Mouse (Mus musculus) cerebellum, adult 11-12 months (tissue): ENCODE measurements at regions not wholly inside any gene's neighbourhood (a gene's known extent, or its start where the extent isn't known, plus 50 kb on each side); places are given as distances from the start of the nearest gene placed in this dataset.

Source experiments
- DNase-seq: peaks from one replicate; pipeline ENCODE4 v3.0.0; 2022

DNA sequence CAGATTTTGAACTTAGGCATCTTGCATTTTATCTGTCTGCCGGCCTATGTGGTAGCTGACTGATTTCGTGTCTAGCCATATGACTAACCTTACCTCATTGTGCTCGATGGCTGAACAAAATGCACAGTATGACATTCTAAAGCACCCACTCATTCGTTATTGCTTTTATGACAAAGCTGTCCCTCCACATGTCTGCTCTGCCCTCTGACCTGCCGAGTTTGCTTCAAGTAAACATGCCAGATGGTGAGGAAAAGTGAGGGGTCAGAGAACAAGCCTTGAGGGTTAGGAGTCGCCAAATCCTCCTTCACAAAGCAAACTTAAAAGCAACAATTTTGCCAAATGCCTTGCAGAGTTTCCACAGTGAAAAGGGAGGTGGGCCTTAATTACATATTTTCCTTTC is 196.0 kb upstream of the Elavl2 start:
- no peak for DNase-seq

DNA sequence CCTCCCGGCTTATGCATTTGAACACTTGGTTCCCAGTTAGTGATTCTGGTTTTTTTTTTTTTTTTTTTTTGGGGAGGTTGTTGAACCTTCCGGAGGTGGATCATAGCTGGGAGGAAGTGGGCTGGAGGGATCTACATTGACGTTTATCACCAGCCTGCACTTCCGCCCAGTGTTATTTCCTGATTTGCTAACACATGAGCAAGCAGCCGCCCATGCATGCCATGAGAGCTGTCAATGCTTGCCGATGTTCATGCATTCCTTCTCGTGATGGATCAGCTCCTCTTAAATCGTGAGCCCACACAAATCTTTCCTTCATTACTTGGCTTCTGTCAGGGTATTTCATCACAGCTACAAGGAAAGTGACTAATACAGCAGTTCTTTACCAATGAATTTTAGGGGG is 195.2 kb upstream of the Elavl2 start:
- no peak for DNase-seq

DNA sequence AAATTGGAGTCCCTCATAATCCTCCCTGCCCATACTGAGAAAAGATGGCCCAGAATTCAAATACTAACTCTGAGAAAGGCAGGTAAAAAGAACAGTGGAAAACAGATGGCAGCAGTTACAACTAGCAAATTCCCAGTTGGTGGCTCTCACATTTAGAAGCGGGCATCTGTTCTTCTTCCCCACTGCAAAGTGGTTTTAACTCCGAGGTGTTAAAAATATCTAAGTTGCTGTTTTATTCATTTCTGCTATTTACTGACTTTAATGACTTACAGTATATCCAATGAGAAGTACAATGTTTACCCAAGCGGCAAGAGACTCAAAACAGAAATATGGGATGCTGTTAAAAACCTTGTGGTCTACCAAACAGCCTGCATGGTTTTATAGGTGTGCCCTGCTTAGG is 189.2 kb upstream of the Elavl2 start:
- peak; percentile 19 for DNase-seq

DNA sequence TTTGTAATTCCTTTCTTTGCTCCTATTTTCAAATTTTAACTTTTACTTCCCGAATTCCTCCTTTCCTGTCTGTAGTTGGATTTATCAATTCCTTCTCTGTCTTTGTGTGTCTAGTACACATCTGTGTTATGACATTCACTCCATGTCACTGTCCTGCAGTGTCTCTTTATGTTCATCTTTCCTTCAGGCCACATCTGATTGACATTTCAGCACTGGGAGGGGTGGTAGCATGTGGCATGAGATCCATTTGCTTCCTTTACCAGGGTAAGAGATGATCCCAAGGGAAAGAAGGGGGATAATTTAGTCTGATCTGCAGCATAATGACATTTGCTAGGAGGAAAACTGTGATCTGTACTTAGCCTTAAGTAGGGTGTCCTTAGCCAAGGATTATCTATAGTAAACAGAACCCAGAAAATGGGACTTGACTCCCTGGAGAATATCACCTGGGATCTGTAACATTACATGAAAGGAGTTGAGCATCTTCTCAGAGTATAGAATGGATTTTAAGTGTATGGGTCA is 187.0 kb upstream of the Elavl2 start:
- no peak for DNase-seq

DNA sequence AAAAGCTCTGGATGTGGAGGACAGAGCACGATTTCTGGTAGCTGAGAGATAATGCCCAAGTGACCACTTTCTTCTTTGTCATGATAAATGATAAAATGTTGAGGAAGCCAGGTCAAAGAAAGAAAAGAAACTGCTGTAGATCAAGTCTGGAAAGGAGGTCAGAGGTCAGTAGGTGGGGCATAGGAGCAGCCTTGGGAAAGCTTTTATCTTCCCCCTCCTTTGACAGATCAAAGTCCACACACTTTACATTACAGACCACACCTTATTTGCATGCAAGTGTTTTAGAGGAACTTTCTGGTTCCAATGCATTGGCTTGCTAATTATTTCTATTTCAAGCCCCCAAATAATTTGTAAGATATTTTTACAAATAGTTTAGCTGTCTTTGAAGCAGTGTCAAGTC is 182.4 kb upstream of the Elavl2 start:
- DNase-seq, result no peak

DNA sequence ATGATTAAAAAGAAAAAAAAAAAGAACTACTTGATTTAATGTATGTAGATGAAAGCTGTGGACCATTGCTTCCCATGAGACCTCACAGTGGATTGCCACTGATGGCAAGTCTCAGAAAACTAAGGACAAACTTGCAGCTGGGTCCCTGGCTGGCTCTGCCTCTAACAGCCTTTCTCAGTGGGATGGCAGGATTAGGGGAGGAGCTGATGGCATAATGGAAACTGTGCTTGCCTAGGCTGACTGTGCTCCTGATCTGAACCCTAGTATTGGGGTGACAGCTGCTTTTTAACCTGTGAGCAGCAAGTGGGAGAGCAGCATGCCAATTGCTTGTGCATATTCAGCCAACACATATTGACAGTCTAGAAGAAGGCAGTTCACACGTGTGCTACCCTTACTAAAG is 156.9 kb upstream of the Elavl2 start:
- no peak for DNase-seq

DNA sequence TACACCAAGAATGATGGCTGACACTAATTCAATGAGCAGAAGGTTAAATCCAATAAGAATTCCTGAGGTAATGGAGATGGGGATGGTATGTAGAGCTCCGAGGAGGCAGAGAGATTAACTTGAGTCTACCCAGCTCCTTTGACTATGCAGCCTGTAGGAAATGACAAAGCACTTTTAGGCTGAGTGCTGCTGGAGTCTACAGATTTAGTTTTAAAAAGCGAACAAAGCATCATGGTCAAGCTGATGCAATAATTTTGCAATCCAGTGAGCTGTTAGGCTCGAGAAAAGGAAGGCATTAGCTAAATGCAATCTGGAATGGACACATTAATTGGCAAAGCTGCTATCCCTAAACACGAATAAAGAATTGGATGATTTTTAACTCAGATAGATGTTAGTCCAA is 156.4 kb upstream of the Elavl2 start:
- DNase-seq, result no peak

DNA sequence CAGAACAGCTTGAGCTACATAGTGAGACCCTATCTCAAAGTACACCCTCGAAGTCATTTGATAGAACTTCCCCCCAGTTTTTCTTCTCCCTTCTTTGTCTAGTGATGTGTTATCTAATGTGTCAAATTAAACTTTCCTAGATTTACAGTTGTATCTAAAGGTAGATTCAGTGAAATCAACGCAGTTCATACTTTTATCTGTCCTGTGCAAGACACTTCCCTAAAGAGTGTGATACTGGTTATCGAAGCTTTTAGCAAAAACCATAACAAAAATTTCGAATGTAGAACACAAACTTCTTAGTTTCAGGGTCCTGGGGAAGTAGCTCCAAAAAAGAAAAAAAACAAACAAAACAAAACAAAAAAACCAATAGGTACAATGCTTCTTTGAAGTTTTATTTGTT is 123.8 kb upstream of the Elavl2 start:
- no peak for DNase-seq

DNA sequence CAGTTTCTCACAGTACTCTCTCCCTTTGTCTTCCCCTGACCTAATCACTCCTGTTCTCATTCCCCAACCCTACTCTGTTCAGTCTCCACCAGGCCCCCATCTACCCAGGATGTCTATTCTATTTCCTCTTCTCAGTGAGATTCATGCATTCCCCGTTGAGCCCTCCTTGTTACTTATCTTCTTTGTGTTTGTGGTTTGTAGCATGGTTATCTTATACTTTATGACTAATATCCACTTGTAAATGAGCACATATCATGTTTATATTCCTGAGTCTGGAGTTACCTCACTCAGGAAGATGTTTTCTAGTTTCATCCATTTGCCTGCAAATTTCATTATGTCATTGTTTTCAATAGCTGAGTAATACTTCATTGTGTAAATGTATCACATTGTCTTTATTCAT is 111.0 kb upstream of the Elavl2 start:
- DNase-seq, result no peak

DNA sequence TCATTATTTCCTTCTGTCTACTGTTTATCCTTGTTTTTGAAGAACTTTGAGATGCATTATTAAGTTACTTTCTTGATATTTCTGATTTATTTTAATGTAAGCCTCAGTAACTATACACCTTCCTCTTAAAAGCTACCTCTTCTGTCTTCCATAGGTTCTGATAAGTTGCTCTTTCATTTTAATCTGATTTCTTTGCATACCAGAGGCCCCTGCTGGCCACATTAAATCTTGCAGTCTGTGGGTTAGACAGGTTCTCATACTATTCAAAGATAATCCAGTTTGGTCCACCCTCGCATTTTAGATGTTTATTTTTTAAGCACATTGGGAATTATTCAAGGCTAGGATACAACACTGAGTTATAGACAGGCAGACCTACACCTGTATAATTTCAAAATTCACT is 109.4 kb upstream of the Elavl2 start:
- no peak for DNase-seq

DNA sequence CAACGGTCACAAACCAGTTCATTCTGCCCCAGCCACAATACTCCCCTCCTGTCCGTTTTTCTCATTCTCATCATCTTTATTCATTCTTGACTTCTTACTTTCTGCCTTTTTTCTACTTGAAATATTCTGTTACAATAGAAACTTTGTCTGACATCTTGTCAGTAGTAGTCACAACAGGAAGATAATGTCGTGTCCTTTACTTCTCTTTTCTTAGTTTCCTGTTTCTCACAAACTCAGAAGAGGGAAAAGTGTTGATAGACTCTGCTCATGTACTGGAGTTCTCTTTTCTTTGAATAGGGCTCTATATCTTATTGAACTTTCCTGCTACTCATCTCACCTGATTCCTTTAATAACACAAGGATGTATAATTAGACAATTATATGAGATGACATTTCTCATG is 102.7 kb upstream of the Elavl2 start:
- DNase-seq, result no peak

DNA sequence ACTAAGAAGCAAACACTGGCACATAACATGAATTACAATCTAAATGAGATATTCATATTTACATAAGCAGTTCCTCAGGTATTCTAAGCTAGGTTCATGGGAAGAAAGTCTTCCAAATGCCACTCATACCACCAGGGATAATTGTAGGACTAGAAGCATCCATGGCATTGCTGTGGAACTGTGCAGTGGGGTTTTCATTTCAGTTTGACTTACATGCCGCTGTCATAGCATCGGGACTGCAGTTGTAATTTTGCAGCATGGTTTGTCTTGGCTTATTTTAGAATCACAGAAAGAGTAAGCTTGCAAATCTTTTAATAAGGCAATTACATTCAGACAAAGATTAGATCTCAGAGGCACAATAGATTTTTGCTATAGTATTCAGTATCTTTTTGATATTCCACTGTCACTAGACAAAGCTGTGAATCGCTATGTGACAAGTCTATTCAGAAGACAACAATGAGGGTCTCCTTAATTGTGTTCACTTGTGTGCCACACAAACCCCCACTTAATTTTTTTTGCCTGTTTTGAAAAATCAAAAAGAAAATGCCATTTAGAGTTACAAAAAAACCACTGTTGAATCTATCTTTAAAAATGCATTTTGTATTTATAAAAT is 81.4 kb upstream of the Elavl2 start:
- DNase-seq, result no peak
